Mouse (Mus musculus): ENCODE results near the gene Tex22.

- TF ChIP-seq GATA1 (IDR thresholded peaks at IDR 0.05; ENCODE audit: borderline replicate concordance, low read length) (no peak), FLI1 (IDR thresholded peaks at IDR 0.05; ENCODE audit: low read length) (no peak)
These were observed 6.3 kb upstream of the Tex22 start for GRCm38 (mm10) chr12:113068002-113068401.
